Comparison of ENCODE assay signal across 22 mouse cellular contexts in the genomic region with DNA sequence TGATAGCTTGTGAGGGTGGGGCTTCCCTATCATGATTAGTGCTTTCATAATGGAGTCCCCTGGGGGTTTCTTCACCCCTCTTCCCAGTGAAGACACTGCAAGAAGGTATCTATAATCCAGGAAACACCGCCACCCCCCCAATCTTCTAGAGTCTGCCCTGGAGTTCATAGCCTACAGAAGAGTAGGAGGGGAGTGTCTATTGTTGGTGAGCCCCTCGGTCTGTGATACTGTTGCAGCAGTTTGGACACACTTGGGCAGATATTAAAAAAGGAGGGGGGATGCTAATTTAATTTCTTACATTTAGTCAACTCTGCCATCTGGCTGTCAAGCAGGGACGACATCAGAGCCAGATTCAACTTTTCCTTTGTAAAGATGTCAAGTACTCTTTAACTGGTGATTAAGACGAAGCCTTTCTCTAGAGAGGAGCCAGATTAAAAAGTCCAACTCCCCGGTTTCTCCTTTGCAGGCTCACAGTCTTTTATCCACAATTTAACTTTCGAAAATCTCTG. TPM values are rescaled to one million over a fixed set of nuclear protein-coding genes. Genes with fewer than 3 reads are reported as not detected.
A peak's percentile ranks its signal among the peaks of the same experiment; 100 is the strongest.
DNase-seq lines count a peak whose midpoint lies in the region; ATAC-seq and TF ChIP-seq lines count a peak whose summit lies in the region.
"Had no signal": no experiment of that assay in that cellular context is flagged by ENCODE, and none has a peak within 500 bp of the region (broad histone marks: within the 10 kb centered on the region; RNA-seq: fewer than 3 reads in every experiment).

No protein-coding gene starts in this region.

- no peak overlapping the region for H3K4me2 ChIP-seq in heart, embryonic 11.5 days
- H3K4me2 ChIP-seq in liver, embryonic 12.5 days: no peak overlapping the region
- H3K4me2 ChIP-seq in liver, embryonic 11.5 days: no peak overlapping the region
- no peak overlapping the region for H3K4me2 ChIP-seq in midbrain, embryonic 12.5 days (replicated peaks)
- no peak overlapping the region for H3K4me2 ChIP-seq in midbrain, embryonic 15.5 days
- H3K4me2 ChIP-seq: forebrain, embryonic 13.5 days; heart, embryonic 12.5 days; hindbrain, embryonic 14.5 days had no signal

- DNase-seq in heart, embryonic 10.5 days (ENCODE audit: low spot score): no peak
- DNase-seq in liver, embryonic 11.5 days (ENCODE audit: low spot score): no peak
- DNase-seq in brain, embryonic 14.5 days (ENCODE audit: low read depth): peak; percentile 56
- DNase-seq in adrenal gland, adult 8-10 months: no peak
- DNase-seq: adrenal gland, postnatal 25 days; cerebellum, adult 2 months; cerebellum, postnatal 10 days; gastrocnemius, postnatal 10 days; heart, adult 18-20 months had no signal

- TF ChIP-seq POLR2A in brain, embryonic 14.5 days (IDR thresholded peaks at IDR 0.05; ENCODE audit: borderline replicate concordance, extremely low read depth, insufficient read depth, insufficient read length, poor library complexity, severe bottlenecking): no peak

- peaks cover 6% of the 10 kb centered on the region; the same call in 1 of the 2 replicates for H3K27me3 ChIP-seq in heart, embryonic 10.5 days (ENCODE audit: insufficient read depth, poor library complexity, severe bottlenecking)
- peaks cover 4% of the 10 kb centered on the region; the same call in 1 of the 2 replicates for H3K27me3 ChIP-seq in heart, embryonic 11.5 days (ENCODE audit: control insufficient read depth, insufficient read depth, low read length)
- peaks cover 20% of the 10 kb centered on the region for H3K27me3 ChIP-seq in liver, embryonic 12.5 days (replicated peaks)
- H3K27me3 ChIP-seq in liver, embryonic 11.5 days (replicated peaks; ENCODE audit: control insufficient read depth, insufficient read depth, low read length): peaks cover 9% of the 10 kb centered on the region
- peaks cover 12% of the 10 kb centered on the region for H3K27me3 ChIP-seq in midbrain, embryonic 12.5 days
- H3K27me3 ChIP-seq in midbrain, embryonic 15.5 days (replicated peaks): no peaks in the 10 kb centered on the region

- H3K27ac ChIP-seq in heart, embryonic 10.5 days: peak overlapping the region; percentile 6; the same call in 1 of the 2 replicates
- H3K27ac ChIP-seq in heart, embryonic 11.5 days (ENCODE audit: low read depth, low read length): no peak overlapping the region
- H3K27ac ChIP-seq in liver, embryonic 12.5 days: peak overlapping the region; percentile 18; the same call in 1 of the 2 replicates
- no peak overlapping the region for H3K27ac ChIP-seq in liver, embryonic 11.5 days (ENCODE audit: low read depth, low read length)
- H3K27ac ChIP-seq in midbrain, embryonic 12.5 days (replicated peaks): no peak overlapping the region
- H3K27ac ChIP-seq in midbrain, embryonic 15.5 days: no peak overlapping the region
- H3K27ac ChIP-seq: embryonic facial prominence, embryonic 10.5 days; forebrain, embryonic 13.5 days; hindbrain, embryonic 10.5 days; hindbrain, embryonic 14.5 days had no signal

- no peak overlapping the region for H3K4me3 ChIP-seq in heart, embryonic 10.5 days
- no peak overlapping the region for H3K4me3 ChIP-seq in heart, embryonic 11.5 days (ENCODE audit: low read depth, low read length)
- no peak overlapping the region for H3K4me3 ChIP-seq in liver, embryonic 12.5 days
- H3K4me3 ChIP-seq in liver, embryonic 11.5 days (ENCODE audit: low read depth, low read length): no peak overlapping the region
- H3K4me3 ChIP-seq in midbrain, embryonic 12.5 days: no peak overlapping the region
- no peak overlapping the region for H3K4me3 ChIP-seq in midbrain, embryonic 15.5 days
- H3K4me3 ChIP-seq: embryonic facial prominence, embryonic 10.5 days; forebrain, embryonic 13.5 days; heart, embryonic 12.5 days; hindbrain, embryonic 10.5 days had no signal

- no peaks in the 10 kb centered on the region for H3K36me3 ChIP-seq in heart, embryonic 10.5 days
- no peaks in the 10 kb centered on the region for H3K36me3 ChIP-seq in heart, embryonic 11.5 days (ENCODE audit: control insufficient read depth, insufficient read depth, low read length)
- H3K36me3 ChIP-seq in liver, embryonic 12.5 days: no peaks in the 10 kb centered on the region
- H3K36me3 ChIP-seq in liver, embryonic 11.5 days (ENCODE audit: control insufficient read depth, insufficient read depth, low read length): no peaks in the 10 kb centered on the region
- H3K36me3 ChIP-seq in midbrain, embryonic 12.5 days: no peaks in the 10 kb centered on the region
- no peaks in the 10 kb centered on the region for H3K36me3 ChIP-seq in midbrain, embryonic 15.5 days (replicated peaks)
- H3K36me3 ChIP-seq: embryonic facial prominence, embryonic 10.5 days; heart, embryonic 12.5 days; hindbrain, embryonic 10.5 days had no signal

- no peak for ATAC-seq in heart, embryonic 11.5 days (replicated peaks; ENCODE audit: insufficient number of reproducible peaks, low FRiP score, low TSS enrichment)
- ATAC-seq in liver, embryonic 12.5 days: no peak
- no peak for ATAC-seq in liver, embryonic 11.5 days (replicated peaks; ENCODE audit: low FRiP score)
- ATAC-seq in midbrain, embryonic 12.5 days (ENCODE audit: low FRiP score, low read depth): peak; percentile 63
- ATAC-seq in midbrain, embryonic 15.5 days (replicated peaks): no peak
- ATAC-seq: activated CD4-positive, CD25-positive, alpha-beta regulatory T cell, adult 4 months; forebrain, embryonic 13.5 days; Patski had no signal

- no peaks in the 10 kb centered on the region for H3K9me3 ChIP-seq in heart, embryonic 10.5 days
- H3K9me3 ChIP-seq in heart, embryonic 11.5 days (replicated peaks; ENCODE audit: control insufficient read depth, low read length): no peaks in the 10 kb centered on the region
- no peaks in the 10 kb centered on the region for H3K9me3 ChIP-seq in liver, embryonic 12.5 days (replicated peaks)
- no peaks in the 10 kb centered on the region for H3K9me3 ChIP-seq in liver, embryonic 11.5 days (ENCODE audit: control insufficient read depth, low read length)
- H3K9me3 ChIP-seq in midbrain, embryonic 12.5 days: no peaks in the 10 kb centered on the region
- no peaks in the 10 kb centered on the region for H3K9me3 ChIP-seq in midbrain, embryonic 15.5 days
- H3K9me3 ChIP-seq: embryonic facial prominence, embryonic 10.5 days; forebrain, embryonic 13.5 days; heart, embryonic 12.5 days; hindbrain, embryonic 10.5 days had no signal

- peaks cover 20% of the 10 kb centered on the region for H3K4me1 ChIP-seq in heart, embryonic 10.5 days
- peaks cover 6% of the 10 kb centered on the region; the same call in 1 of the 2 replicates for H3K4me1 ChIP-seq in heart, embryonic 11.5 days (ENCODE audit: control insufficient read depth, insufficient read depth, low read length)
- peaks cover 58% of the 10 kb centered on the region for H3K4me1 ChIP-seq in liver, embryonic 12.5 days
- peaks cover 27% of the 10 kb centered on the region for H3K4me1 ChIP-seq in liver, embryonic 11.5 days (replicated peaks; ENCODE audit: control insufficient read depth, insufficient read depth, low read length)
- H3K4me1 ChIP-seq in midbrain, embryonic 12.5 days: peaks cover 9% of the 10 kb centered on the region; the same call in 1 of the 2 replicates
- no peaks in the 10 kb centered on the region for H3K4me1 ChIP-seq in midbrain, embryonic 15.5 days
- H3K4me1 ChIP-seq: forebrain, embryonic 13.5 days had no signal

- no peak for TF ChIP-seq CTCF in brain, embryonic 14.5 days (IDR thresholded peaks at IDR 0.05; ENCODE audit: borderline replicate concordance, extremely low read depth, insufficient read depth, insufficient read length)

- WGBS in heart, embryonic 10.5 days: 64% methylated on average over 6 of the region's 6 CpGs
- 62% methylated on average over 6 of the region's 6 CpGs for WGBS in heart, embryonic 11.5 days (ENCODE audit: insufficient replicate concordance)
- WGBS in liver, embryonic 12.5 days (ENCODE audit: insufficient replicate concordance): 67% methylated on average over 6 of the region's 6 CpGs
- WGBS in liver, embryonic 11.5 days: 66% methylated on average over 6 of the region's 6 CpGs
- 34% methylated on average over 6 of the region's 6 CpGs for WGBS in midbrain, embryonic 12.5 days
- 17% methylated on average over 6 of the region's 6 CpGs for WGBS in midbrain, embryonic 15.5 days

- no peak overlapping the region for H3K9ac ChIP-seq in heart, embryonic 11.5 days (ENCODE audit: low read depth, low read length)
- H3K9ac ChIP-seq in liver, embryonic 12.5 days: no peak overlapping the region
- no peak overlapping the region for H3K9ac ChIP-seq in liver, embryonic 11.5 days (ENCODE audit: low read depth, low read length)
- no peak overlapping the region for H3K9ac ChIP-seq in midbrain, embryonic 12.5 days (replicated peaks)
- H3K9ac ChIP-seq in midbrain, embryonic 15.5 days: no peak overlapping the region
- H3K9ac ChIP-seq: forebrain, embryonic 13.5 days; heart, embryonic 12.5 days; hindbrain, embryonic 14.5 days had no signal

RNA-seq across cellular contexts. Expression of gene Fam163a, which starts 7.0 kb away (rescaled TPM):
- 1.1 and 3.1 TPM in 2 replicates for polyA plus RNA-seq in heart, embryonic 10.5 days (2016; fragmentation: Nextera tagmentation; extraction: Ambion mirVana)
- 2.0 and 2.9 TPM in 2 replicates for polyA plus RNA-seq in heart, embryonic 11.5 days (2014; fragmentation: Nextera tagmentation; extraction: Ambion mirVana)
- 0.10 and 0.17 TPM in 2 replicates for polyA plus RNA-seq in liver, embryonic 12.5 days (2016; fragmentation: Nextera tagmentation; extraction: Ambion mirVana)
- polyA plus RNA-seq in liver, embryonic 11.5 days (2014; fragmentation: Nextera tagmentation; extraction: Ambion mirVana): 0.26 and 0.43 TPM in 2 replicates
- polyA plus RNA-seq in midbrain, embryonic 12.5 days (2016; fragmentation: Nextera tagmentation; extraction: Ambion mirVana): 14.5 and 14.9 TPM in 2 replicates
- polyA plus RNA-seq in midbrain, embryonic 15.5 days (2015; fragmentation: Nextera tagmentation; extraction: Ambion mirVana): 6.5 and 7.5 TPM in 2 replicates
- 1.7 and 4.0 TPM in 2 replicates for polyA plus RNA-seq in brain, embryonic 14.5 days (2012; rRNA removed)
- 10 to 100 TPM; 10.8 to 21.6 (median 13.5) TPM for total RNA-seq in adrenal gland, adult 8-10 months (2022)
- total RNA-seq: MEL had no signal
- polyA plus RNA-seq: activated CD4-positive, CD25-positive, alpha-beta regulatory T cell, adult 4 months; C2C12; Patski had no signal

Comparison
In these comparisons a context has a peak if more than half of its experiments do, and no peak if none do; other contexts are left out.
1. H3K27ac ChIP-seq: peak in heart, embryonic 10.5 days (single experiment) and liver, embryonic 12.5 days (single experiment); none in heart, embryonic 11.5 days (single experiment), liver, embryonic 11.5 days (single experiment), midbrain, embryonic 12.5 days (single experiment) and midbrain, embryonic 15.5 days (single experiment).